Mouse (Mus musculus) ovary, postnatal 14 days (tissue): ENCODE results near the gene 1110008P14Rik.

ENCODE experiments used
- DNase-seq: peaks from one replicate; pipeline ENCODE4 v3.0.0; 2022; ENCODE audit warnings: low spot score

1110008P14Rik gene

GRCm38 (mm10) chr2:32342039-32342438 is 39.7 kb downstream of the 1110008P14Rik start:
- no peak for DNase-seq

GRCm38 (mm10) chr2:32341634-32341939 is 40.2 kb downstream of the 1110008P14Rik start:
- DNase-seq: no peak

GRCm38 (mm10) chr2:32340836-32341633 is 40.7 kb downstream of the 1110008P14Rik start:
- no peak for DNase-seq

- DNase-seq: no peak
Observed at GRCm38 (mm10) chr2:32339912-32340642, 41.7 kb downstream of the 1110008P14Rik start.

- no peak for DNase-seq
Observed at GRCm38 (mm10) chr2:32335888-32336287, 45.9 kb downstream of the 1110008P14Rik start.

GRCm38 (mm10) chr2:32332159-32332558 is 49.6 kb downstream of the 1110008P14Rik start:
- no peak for DNase-seq

- no peak for DNase-seq
Observed at GRCm38 (mm10) chr2:32329531-32329930, 52.2 kb downstream of the 1110008P14Rik start.

GRCm38 (mm10) chr2:32328911-32329460 is 52.8 kb downstream of the 1110008P14Rik start:
- DNase-seq: no peak

GRCm38 (mm10) chr2:32327200-32327599 is 54.5 kb downstream of the 1110008P14Rik start:
- no peak for DNase-seq
